In genomic region chr10:75511897-75512296, GRCm38 (mm10) we compare ENCODE assay signal across 15 mouse cellular contexts. TPM values are rescaled to one million over a fixed set of nuclear protein-coding genes. Genes with fewer than 3 reads are reported as not detected.
"Had no signal": no experiment of that assay in that cellular context is flagged by ENCODE, and none has a peak within 500 bp of the region (broad histone marks: within the 10 kb centered on the region; RNA-seq: fewer than 3 reads in every experiment).

No protein-coding gene starts in this region.

- H3K27ac ChIP-seq: left cerebral cortex, adult 2 months; limb, embryonic 10.5 days; liver, embryonic 13.5 days; lung, embryonic 15.5 days; macrophage; midbrain, embryonic 12.5 days had no signal

- H3K27me3 ChIP-seq: liver, embryonic 13.5 days; lung, embryonic 15.5 days; megakaryocyte, embryonic 14.5 days; midbrain, embryonic 12.5 days had no signal

- H3K4me3 ChIP-seq: left cerebral cortex, adult 2 months; limb, embryonic 10.5 days; lung, embryonic 15.5 days; megakaryocyte, embryonic 14.5 days; midbrain, embryonic 12.5 days had no signal

- DNase-seq: kidney, postnatal 25 days; liver, embryonic 13.5 days; liver, postnatal 0 days; lung, postnatal 14 days; right cerebral cortex, adult 18-20 months; right cerebral cortex, postnatal 25 days; thymus, adult 18-20 months; thymus, postnatal 14 days had no signal

- H3K4me2 ChIP-seq: lung, embryonic 15.5 days; midbrain, embryonic 12.5 days had no signal

- H3K9ac ChIP-seq: liver, embryonic 13.5 days; liver, postnatal 0 days; lung, embryonic 15.5 days; midbrain, embryonic 12.5 days had no signal

- ATAC-seq: liver, postnatal 0 days; midbrain, embryonic 16.5 days had no signal

- H3K9me3 ChIP-seq: limb, embryonic 10.5 days; liver, embryonic 13.5 days; lung, embryonic 15.5 days; megakaryocyte, embryonic 14.5 days; midbrain, embryonic 12.5 days had no signal

RNA-seq across cellular contexts. Expression of gene Lrrc75b, which starts 48.2 kb away (rescaled TPM):
- polyA plus RNA-seq: macrophage had no signal

RNA-seq across cellular contexts. Expression of gene Ggt1, which starts 49.5 kb away (rescaled TPM):
- polyA plus RNA-seq: macrophage had no signal
